Mouse (Mus musculus) testis, adult 2 months (tissue): ENCODE results near the gene Nisch.

Experiments used
- CTCF ChIP-seq: fragments of 200-500 bp; IDR thresholded peaks from 2 replicates; pipeline ENCODE4 v1.5.1; 2012; ENCODE audit warnings: low read depth, mild to moderate bottlenecking, inconsistent platforms, low read length, moderate library complexity; ENCODE audit not compliant: control insufficient read depth, insufficient read depth, insufficient replicate concordance
- POLR2A ChIP-seq: fragments of 200-500 bp; IDR thresholded peaks from 2 replicates; pipeline ENCODE4 v1.6.1; 2012; ENCODE audit warnings: low read depth, mild to moderate bottlenecking, inconsistent platforms, low read length, moderate library complexity; ENCODE audit not compliant: control insufficient read depth

- TF ChIP-seq POLR2A (no peak), CTCF (no peak)
Observed at GRCm38 (mm10) chr14:31232404-31233069, 15.8 kb upstream of the Nisch start.
